Mouse (Mus musculus): Measurements from ENCODE around the gene Acss2. TPM values are rescaled to one million over a fixed set of nuclear protein-coding genes. Genes with fewer than 3 reads are reported as not detected.
"Not testable (repeated sequence)": the region's sequence is repeated elsewhere in the genome, so short reads cannot be mapped to it uniquely, and the experiment has no call there.

The Acss2 gene
- total RNA-seq, 2 experiments from 2014 or later: 9.6 to 12.0 TPM

GRCm38 (mm10) chr2:155537761-155538462 is 20.2 kb downstream of the Acss2 start:
- ATAC-seq (ENCODE audit: poor library complexity, severe bottlenecking): peak; percentile 52; the same call in 1 of the 2 replicates

GRCm38 (mm10) chr2:155538463-155539057 is 20.8 kb downstream of the Acss2 start:
- ATAC-seq (ENCODE audit: poor library complexity, severe bottlenecking): not testable (repeated sequence)

- ATAC-seq (ENCODE audit: poor library complexity, severe bottlenecking): no peak
These were observed 21.9 kb downstream of the Acss2 start for GRCm38 (mm10) chr2:155539696-155540095.

GRCm38 (mm10) chr2:155540822-155541458 is 23.2 kb downstream of the Acss2 start:
- peak; percentile 51 for ATAC-seq (ENCODE audit: poor library complexity, severe bottlenecking)

- no peak for ATAC-seq (ENCODE audit: poor library complexity, severe bottlenecking)
These were observed 29.2 kb downstream of the Acss2 start for GRCm38 (mm10) chr2:155546955-155547354.

GRCm38 (mm10) chr2:155552336-155552735 is 34.6 kb downstream of the Acss2 start:
- no peak for ATAC-seq (ENCODE audit: poor library complexity, severe bottlenecking)

- peak; percentile 59; the same call in 1 of the 2 replicates for ATAC-seq (ENCODE audit: poor library complexity, severe bottlenecking)
These were observed 35.2 kb downstream of the Acss2 start for GRCm38 (mm10) chr2:155552949-155553354.

GRCm38 (mm10) chr2:155554426-155554985 is 36.8 kb downstream of the Acss2 start:
- no peak for ATAC-seq (ENCODE audit: poor library complexity, severe bottlenecking)

- ATAC-seq (ENCODE audit: poor library complexity, severe bottlenecking): no peak
These were observed 44.5 kb downstream of the Acss2 start for GRCm38 (mm10) chr2:155562209-155562608.

GRCm38 (mm10) chr2:155562934-155563333 is 45.2 kb downstream of the Acss2 start:
- ATAC-seq (ENCODE audit: poor library complexity, severe bottlenecking): 0 out of 2 replicates have a peak, but pooled peaks have one; percentile 27

- ATAC-seq (ENCODE audit: poor library complexity, severe bottlenecking): no peak
These were observed 50.0 kb downstream of the Acss2 start for GRCm38 (mm10) chr2:155567751-155568150.

GRCm38 (mm10) chr2:155569223-155569807 is 51.6 kb downstream of the Acss2 start:
- ATAC-seq (ENCODE audit: poor library complexity, severe bottlenecking): no peak

GRCm38 (mm10) chr2:155573001-155573400 is 55.3 kb downstream of the Acss2 start:
- 0 out of 2 replicates have a peak, but pooled peaks have one; percentile 27 for ATAC-seq (ENCODE audit: poor library complexity, severe bottlenecking)

- no peak for ATAC-seq (ENCODE audit: poor library complexity, severe bottlenecking)
These were observed 56.2 kb downstream of the Acss2 start for GRCm38 (mm10) chr2:155573996-155574395.

- no peak for ATAC-seq (ENCODE audit: poor library complexity, severe bottlenecking)
These were observed 57.0 kb downstream of the Acss2 start for GRCm38 (mm10) chr2:155574700-155575099.

GRCm38 (mm10) chr2:155576656-155577055 is 58.9 kb downstream of the Acss2 start:
- ATAC-seq (ENCODE audit: poor library complexity, severe bottlenecking): no peak

GRCm38 (mm10) chr2:155580331-155580730 is 62.6 kb downstream of the Acss2 start:
- ATAC-seq (ENCODE audit: poor library complexity, severe bottlenecking): no peak

GRCm38 (mm10) chr2:155582384-155582995 is 64.7 kb downstream of the Acss2 start:
- no peak for ATAC-seq (ENCODE audit: poor library complexity, severe bottlenecking)

GRCm38 (mm10) chr2:155582996-155583395 is 65.2 kb downstream of the Acss2 start:
- no peak for ATAC-seq (ENCODE audit: poor library complexity, severe bottlenecking)

GRCm38 (mm10) chr2:155583927-155584530 is 66.3 kb downstream of the Acss2 start:
- peak; percentile 58 for ATAC-seq (ENCODE audit: poor library complexity, severe bottlenecking)
